In the genomic region with DNA sequence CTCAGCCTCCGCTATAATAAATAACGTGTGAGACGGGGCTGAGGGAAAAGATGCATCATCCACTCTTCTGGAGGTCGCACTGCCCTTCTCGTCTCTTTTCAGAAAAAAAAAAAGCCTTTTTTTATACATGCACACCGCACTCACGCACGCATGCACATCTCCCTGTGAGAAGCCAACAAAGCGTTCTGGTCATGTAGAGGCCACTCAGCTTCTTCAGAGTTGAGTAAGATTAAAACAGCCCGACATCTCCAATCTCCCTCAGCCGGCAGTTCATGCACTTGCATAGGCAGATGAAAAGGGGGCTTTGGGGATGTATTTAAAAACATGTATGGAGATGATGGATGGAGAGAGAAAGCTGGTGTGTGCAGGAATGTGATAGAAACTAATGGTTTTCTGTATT, we compare ENCODE assay signal across 18 mouse cellular contexts.
DNase-seq lines count a peak whose midpoint lies in the region; ATAC-seq lines count a peak whose summit lies in the region.
"Had no signal": no experiment of that assay in that cellular context is flagged by ENCODE, and none has a peak within 500 bp of the region (broad histone marks: within the 10 kb centered on the region; RNA-seq: fewer than 3 reads in every experiment).

No protein-coding gene starts in this region.

- ATAC-seq in forebrain, embryonic 15.5 days (replicated peaks): no peak
- ATAC-seq in forebrain, embryonic 11.5 days (replicated peaks; ENCODE audit: low FRiP score): no peak
- ATAC-seq in midbrain, embryonic 13.5 days: no peak
- ATAC-seq in hindbrain, embryonic 13.5 days (ENCODE audit: low FRiP score): no peak
- ATAC-seq: intestine, embryonic 15.5 days; liver, postnatal 0 days had no signal

- H3K9me3 ChIP-seq in forebrain, embryonic 15.5 days: no peaks in the 10 kb centered on the region
- H3K9me3 ChIP-seq in forebrain, embryonic 11.5 days (ENCODE audit: control insufficient read depth, low read length): no peaks in the 10 kb centered on the region
- no peaks in the 10 kb centered on the region for H3K9me3 ChIP-seq in midbrain, embryonic 13.5 days
- no peaks in the 10 kb centered on the region for H3K9me3 ChIP-seq in midbrain, embryonic 10.5 days (replicated peaks)
- H3K9me3 ChIP-seq in hindbrain, embryonic 13.5 days: no peaks in the 10 kb centered on the region
- H3K9me3 ChIP-seq: heart, embryonic 10.5 days; intestine, embryonic 15.5 days; kidney, embryonic 15.5 days; midbrain, embryonic 12.5 days had no signal

- no peak overlapping the region for H3K9ac ChIP-seq in forebrain, embryonic 15.5 days (replicated peaks)
- no peak overlapping the region for H3K9ac ChIP-seq in forebrain, embryonic 11.5 days (ENCODE audit: low read length)
- no peak overlapping the region for H3K9ac ChIP-seq in midbrain, embryonic 13.5 days (replicated peaks)
- H3K9ac ChIP-seq in hindbrain, embryonic 13.5 days: no peak overlapping the region
- H3K9ac ChIP-seq: intestine, embryonic 15.5 days; kidney, embryonic 15.5 days; liver, postnatal 0 days; midbrain, embryonic 12.5 days had no signal

- no peak overlapping the region for H3K4me3 ChIP-seq in forebrain, embryonic 15.5 days
- H3K4me3 ChIP-seq in forebrain, embryonic 11.5 days (ENCODE audit: low read depth, low read length): no peak overlapping the region
- no peak overlapping the region for H3K4me3 ChIP-seq in midbrain, embryonic 13.5 days (replicated peaks)
- no peak overlapping the region for H3K4me3 ChIP-seq in midbrain, embryonic 10.5 days
- H3K4me3 ChIP-seq in hindbrain, embryonic 13.5 days: no peak overlapping the region
- H3K4me3 ChIP-seq: heart, embryonic 10.5 days; intestine, embryonic 15.5 days; kidney, embryonic 15.5 days; midbrain, embryonic 12.5 days had no signal

- H3K4me1 ChIP-seq in forebrain, embryonic 15.5 days: peaks cover 9% of the 10 kb centered on the region
- no peaks in the 10 kb centered on the region for H3K4me1 ChIP-seq in forebrain, embryonic 11.5 days (replicated peaks; ENCODE audit: control insufficient read depth, insufficient read depth, low read length)
- H3K4me1 ChIP-seq in midbrain, embryonic 13.5 days (replicated peaks): peaks cover 16% of the 10 kb centered on the region
- peaks cover 23% of the 10 kb centered on the region for H3K4me1 ChIP-seq in midbrain, embryonic 10.5 days
- peaks cover 13% of the 10 kb centered on the region; the same call in 1 of the 2 replicates for H3K4me1 ChIP-seq in hindbrain, embryonic 13.5 days (replicated peaks)
- H3K4me1 ChIP-seq: intestine, embryonic 15.5 days; kidney, embryonic 15.5 days had no signal

- no peak for DNase-seq in forebrain, embryonic 11.5 days (ENCODE audit: low spot score)
- DNase-seq in midbrain, embryonic 10.5 days (ENCODE audit: low spot score): no peak
- DNase-seq in retina, embryonic 14.5 days (ENCODE audit: low spot score): peak; percentile 5
- DNase-seq in thymus, postnatal 0 days (ENCODE audit: low spot score): no peak
- DNase-seq: B cell, adult 2 months; cerebellum, adult 8-10 months; gastrocnemius, postnatal 14 days; liver; liver, postnatal 0 days; lung, postnatal 36 days; right cerebral cortex, postnatal 25 days had no signal

- no peaks in the 10 kb centered on the region for H3K36me3 ChIP-seq in forebrain, embryonic 15.5 days
- no peaks in the 10 kb centered on the region for H3K36me3 ChIP-seq in forebrain, embryonic 11.5 days (ENCODE audit: control insufficient read depth, insufficient read depth, low read length)
- no peaks in the 10 kb centered on the region for H3K36me3 ChIP-seq in midbrain, embryonic 13.5 days
- no peaks in the 10 kb centered on the region for H3K36me3 ChIP-seq in midbrain, embryonic 10.5 days
- no peaks in the 10 kb centered on the region for H3K36me3 ChIP-seq in hindbrain, embryonic 13.5 days
- H3K36me3 ChIP-seq: heart, embryonic 10.5 days; intestine, embryonic 15.5 days; kidney, embryonic 15.5 days; midbrain, embryonic 12.5 days had no signal

- no peaks in the 10 kb centered on the region for H3K27me3 ChIP-seq in forebrain, embryonic 15.5 days
- H3K27me3 ChIP-seq in forebrain, embryonic 11.5 days (ENCODE audit: control insufficient read depth, insufficient read depth, low read length): no peaks in the 10 kb centered on the region
- H3K27me3 ChIP-seq in midbrain, embryonic 13.5 days: no peaks in the 10 kb centered on the region
- H3K27me3 ChIP-seq in midbrain, embryonic 10.5 days (ENCODE audit: low read depth, poor library complexity, severe bottlenecking): no peaks in the 10 kb centered on the region
- no peaks in the 10 kb centered on the region for H3K27me3 ChIP-seq in hindbrain, embryonic 13.5 days
- H3K27me3 ChIP-seq: intestine, embryonic 15.5 days; kidney, embryonic 15.5 days; midbrain, embryonic 12.5 days had no signal

- H3K4me2 ChIP-seq in forebrain, embryonic 15.5 days (replicated peaks): no peak overlapping the region
- H3K4me2 ChIP-seq in forebrain, embryonic 11.5 days (ENCODE audit: low read depth, low read length, severe bottlenecking): no peak overlapping the region
- H3K4me2 ChIP-seq in midbrain, embryonic 13.5 days (replicated peaks): no peak overlapping the region
- no peak overlapping the region for H3K4me2 ChIP-seq in hindbrain, embryonic 13.5 days
- H3K4me2 ChIP-seq: intestine, embryonic 15.5 days; kidney, embryonic 15.5 days; midbrain, embryonic 12.5 days had no signal

- H3K27ac ChIP-seq in forebrain, embryonic 15.5 days (replicated peaks): peak overlapping the region; percentile 28
- no peak overlapping the region for H3K27ac ChIP-seq in forebrain, embryonic 11.5 days (ENCODE audit: low read depth, low read length)
- peak overlapping the region; percentile 45; the same call in 1 of the 2 replicates for H3K27ac ChIP-seq in midbrain, embryonic 13.5 days
- no peak overlapping the region for H3K27ac ChIP-seq in midbrain, embryonic 10.5 days (replicated peaks)
- 0 out of 2 replicates have a peak overlapping the region, but pooled peaks have one; percentile 44 for H3K27ac ChIP-seq in hindbrain, embryonic 13.5 days
- H3K27ac ChIP-seq: heart, embryonic 10.5 days; intestine, embryonic 15.5 days; kidney, embryonic 15.5 days; midbrain, embryonic 12.5 days had no signal

- WGBS in forebrain, embryonic 15.5 days: 69% methylated on average over 11 of the region's 11 CpGs
- 88% methylated on average over 11 of the region's 11 CpGs for WGBS in forebrain, embryonic 11.5 days
- 78% methylated on average over 11 of the region's 11 CpGs for WGBS in midbrain, embryonic 13.5 days
- WGBS in midbrain, embryonic 10.5 days: 91% methylated on average over 11 of the region's 11 CpGs
- 74% methylated on average over 11 of the region's 11 CpGs for WGBS in hindbrain, embryonic 13.5 days

Comparison
In these comparisons a context has a peak if more than half of its experiments do, and no peak if none do; other contexts are left out.
1. H3K27ac ChIP-seq: peak in forebrain, embryonic 15.5 days (single experiment), midbrain, embryonic 13.5 days (single experiment) and hindbrain, embryonic 13.5 days (single experiment); none in forebrain, embryonic 11.5 days (single experiment) and midbrain, embryonic 10.5 days (single experiment).